Mouse (Mus musculus) midbrain, embryonic 16.5 days (tissue): ENCODE results near the gene Ccdc141. TPM values are rescaled to one million over a fixed set of nuclear protein-coding genes. Genes with fewer than 3 reads are reported as not detected.

Experiments used
- ATAC-seq: fragments of 200-750 bp; cut with Nextera tagmentation; 2 replicates; pipeline ENCODE4 v1.8.0; 2017; ENCODE audit warnings: moderate TSS enrichment
- H3K27ac ChIP-seq: fragments of 300-500 bp; sonication (generic); 2 replicates; pipeline ENCODE4 v1.5.1; 2014; ENCODE audit warnings: mild to moderate bottlenecking, low read length, mixed read lengths
- H3K27me3 ChIP-seq: fragments of 300-500 bp; sonication (generic); 2 replicates; pipeline ENCODE4 v1.6.1; 2014; ENCODE audit warnings: low read depth, low read length, mixed read lengths; ENCODE audit not compliant: control insufficient read depth, insufficient read depth
- H3K36me3 ChIP-seq: fragments of 300-500 bp; sonication (generic); 2 replicates; pipeline ENCODE4 v1.6.1; 2014; ENCODE audit warnings: mild to moderate bottlenecking, low read length, moderate library complexity, mixed read lengths; ENCODE audit not compliant: control insufficient read depth, insufficient read depth
- H3K4me1 ChIP-seq: fragments of 300-500 bp; sonication (generic); 2 replicates; pipeline ENCODE4 v1.6.1; 2014; ENCODE audit warnings: mild to moderate bottlenecking, low read length, mixed read lengths; ENCODE audit not compliant: control insufficient read depth, insufficient read depth
- H3K4me2 ChIP-seq: fragments of 300-500 bp; sonication (generic); 2 replicates; pipeline ENCODE4 v1.6.1; 2014; ENCODE audit warnings: mild to moderate bottlenecking, low read length, mixed read lengths
- H3K4me3 ChIP-seq: fragments of 300-500 bp; sonication (generic); 2 replicates; pipeline ENCODE4 v1.5.1; 2014; ENCODE audit warnings: low read depth, mild to moderate bottlenecking, low read length, moderate library complexity, mixed read lengths
- H3K9ac ChIP-seq: fragments of 300-500 bp; sonication (generic); 2 replicates; pipeline ENCODE4 v1.6.1; 2014; ENCODE audit warnings: low read depth, low read length, mixed read lengths
- H3K9me3 ChIP-seq: fragments of 300-500 bp; sonication (generic); replicated peaks from 2 replicates; pipeline ENCODE4 v1.6.1; 2014; ENCODE audit warnings: mild to moderate bottlenecking, low read length, mixed read lengths; ENCODE audit not compliant: control insufficient read depth, poor library complexity, severe bottlenecking
- WGBS: fragments of 180-500 bp; shearing (Covaris S2); extraction: QIAGEN DNeasy Blood & Tissue Kit; methylation state at CpG from one replicate; pipeline ENCODE4 v1.1.7; 2014; 5-methylcytosine and 5-hydroxymethylcytosine counted together
- microRNA-seq: library from miRNA; unstranded; fragments of <30 nt; microRNA quantifications from one replicate; pipeline ENCODE4, GENCODE M21; 2017
- polyA plus RNA-seq: library from polyadenylated mRNA; unstranded; fragments of >200 nt; fragmentation: Nextera tagmentation; extraction: Ambion mirVana; gene quantifications from 2 replicates; pipeline ENCODE4 v1.2.1, GENCODE M21; 2015

Ccdc141 gene
- polyA plus RNA-seq, 1 experiment from 2014 or later, result 7.1 TPM

GRCm38 (mm10) chr2:76966582-76966981 is 203.9 kb downstream of the Ccdc141 start:
- 92% methylated on average over 6 of the region's 6 CpGs for WGBS
- no peak overlapping the region for H3K27ac ChIP-seq
- no peak for ATAC-seq
- H3K36me3 ChIP-seq, result no peaks in the 10 kb centered on the region
- no peak overlapping the region for H3K4me2 ChIP-seq
- peaks cover 3% of the 10 kb centered on the region for H3K4me1 ChIP-seq
- no peaks in the 10 kb centered on the region for H3K9me3 ChIP-seq
- H3K9ac ChIP-seq, result no peak overlapping the region
- H3K27me3 ChIP-seq, result no peaks in the 10 kb centered on the region
- no peak overlapping the region for H3K4me3 ChIP-seq

- ATAC-seq, result no peak
- 93% methylated on average over 2 of the region's 2 CpGs for WGBS
- Histone ChIP-seq H3K4me3 (no peak overlapping the region), H3K9me3 (no peaks in the 10 kb centered on the region), H3K36me3 (no peaks in the 10 kb centered on the region), H3K27me3 (no peaks in the 10 kb centered on the region), H3K4me2 (no peak overlapping the region), H3K4me1 (no peaks in the 10 kb centered on the region; the same call in 1 of the 2 replicates), H3K27ac (no peak overlapping the region), H3K9ac (no peak overlapping the region)
Observed at GRCm38 (mm10) chr2:76966013-76966412, 204.4 kb downstream of the Ccdc141 start.

GRCm38 (mm10) chr2:76965542-76965941 is 204.9 kb downstream of the Ccdc141 start:
- WGBS, result 98% methylated on average over 7 of the region's 7 CpGs
- no peak overlapping the region for H3K27ac ChIP-seq
- no peaks in the 10 kb centered on the region for H3K36me3 ChIP-seq
- H3K4me3 ChIP-seq, result no peak overlapping the region
- H3K9me3 ChIP-seq, result no peaks in the 10 kb centered on the region
- H3K27me3 ChIP-seq, result no peaks in the 10 kb centered on the region
- no peak for ATAC-seq
- no peak overlapping the region for H3K4me2 ChIP-seq
- no peaks in the 10 kb centered on the region for H3K4me1 ChIP-seq
- no peak overlapping the region for H3K9ac ChIP-seq

- WGBS, result 52% methylated on average over 6 of the region's 6 CpGs
- Histone ChIP-seq H3K27ac (no peak overlapping the region), H3K9me3 (no peaks in the 10 kb centered on the region), H3K4me3 (no peak overlapping the region), H3K27me3 (no peaks in the 10 kb centered on the region), H3K36me3 (no peaks in the 10 kb centered on the region), H3K9ac (no peak overlapping the region), H3K4me1 (no peaks in the 10 kb centered on the region), H3K4me2 (no peak overlapping the region)
- peak; percentile 54; the same call in 1 of the 2 replicates for ATAC-seq
Observed at GRCm38 (mm10) chr2:76962045-76962432, 208.4 kb downstream of the Ccdc141 start.

GRCm38 (mm10) chr2:76961420-76962044 is 208.9 kb downstream of the Ccdc141 start:
- no peak overlapping the region for H3K4me3 ChIP-seq
- H3K4me2 ChIP-seq, result no peak overlapping the region
- WGBS, result 50% methylated on average over 10 of the region's 10 CpGs
- no peaks in the 10 kb centered on the region for H3K9me3 ChIP-seq
- H3K4me1 ChIP-seq, result no peaks in the 10 kb centered on the region
- H3K9ac ChIP-seq, result no peak overlapping the region
- peak; percentile 67 for ATAC-seq
- H3K36me3 ChIP-seq, result no peaks in the 10 kb centered on the region
- no peak overlapping the region for H3K27ac ChIP-seq
- H3K27me3 ChIP-seq, result no peaks in the 10 kb centered on the region

Small RNA genes lying within 50 kb of the gene (microRNA-seq; reads per million reads assigned to microRNA genes)
- gene Gm44360, result not detected

Other genes with a start within 250 kb of the Ccdc141 start
- gene Ttn, start 188.1 kb downstream of the Ccdc141 start, polyA plus RNA-seq, result 0.21 and 0.42 TPM in 2 replicates
- 26.6 and 32.8 TPM in 2 replicates for gene Sestd1, start 110.0 kb upstream of the Ccdc141 start, polyA plus RNA-seq